Mouse (Mus musculus): ENCODE data around the gene Ace. TPM values are rescaled to one million over a fixed set of nuclear protein-coding genes. Genes with fewer than 3 reads are reported as not detected.
A peak's percentile ranks its signal among the peaks of the same experiment; 100 is the strongest.

Gene Ace
- polyA plus RNA-seq, 1 experiment from 2014 or later, result 1.3 TPM

GRCm38 (mm10) chr11:106036548-106037417 is 69.0 kb downstream of the Ace start, which contains the start of gene Dcaf7:
Gene Dcaf7, plus strand, starts transcription at chr11:106036872.
- H3K9me3 ChIP-seq (ENCODE audit: control insufficient read depth, low read length), result no peaks in the 10 kb centered on the region
- H3K27me3 ChIP-seq (replicated peaks; ENCODE audit: control insufficient read depth, insufficient read depth, low read length), result no peaks in the 10 kb centered on the region
- H3K4me1 ChIP-seq (ENCODE audit: control insufficient read depth, insufficient read depth, low read length), result peaks cover 12% of the 10 kb centered on the region
- H3K9ac ChIP-seq (ENCODE audit: low read depth, low read length), result peak within 1 kb of the TSS; percentile 93
- ATAC-seq (ENCODE audit: low read depth), result peak; percentile 99
- 0 out of 2 replicates have a peak, but pooled peaks cover 2% of the 10 kb centered on the region for H3K36me3 ChIP-seq (ENCODE audit: control insufficient read depth, insufficient read depth, low read length)
- peak within 1 kb of the TSS; percentile 98 for H3K4me3 ChIP-seq (ENCODE audit: low read depth, low read length)
- WGBS, result under 1% methylated on average over 56 of the region's 66 CpGs
- H3K4me2 ChIP-seq (ENCODE audit: low read depth, low read length), result peak within 1 kb of the TSS; percentile 91
- H3K27ac ChIP-seq (replicated peaks; ENCODE audit: low read depth, low read length), result peak within 1 kb of the TSS; percentile 88
- peak; percentile 99 for DNase-seq (ENCODE audit: low spot score)

GRCm38 (mm10) chr11:106037418-106037751 is 69.6 kb downstream of the Ace start:
- WGBS, result 0% methylated on average over 13 of the region's 13 CpGs

More at GRCm38 (mm10) chr11:106037418-106037751, 69.6 kb downstream of the Ace start:
- peaks cover 12% of the 10 kb centered on the region for H3K4me1 ChIP-seq (ENCODE audit: control insufficient read depth, insufficient read depth, low read length)
- H3K9ac ChIP-seq (ENCODE audit: low read depth, low read length), result peak overlapping the region; percentile 93
- no peaks in the 10 kb centered on the region for H3K9me3 ChIP-seq (ENCODE audit: control insufficient read depth, low read length)
- ATAC-seq (ENCODE audit: low read depth), result no peak; the same call in 1 of the 2 replicates
- peak; percentile 72 for DNase-seq (ENCODE audit: low spot score)
- H3K27me3 ChIP-seq (replicated peaks; ENCODE audit: control insufficient read depth, insufficient read depth, low read length), result no peaks in the 10 kb centered on the region
- peak overlapping the region; percentile 91 for H3K4me2 ChIP-seq (ENCODE audit: low read depth, low read length)
- H3K4me3 ChIP-seq (ENCODE audit: low read depth, low read length), result peak overlapping the region; percentile 98
- peak overlapping the region; percentile 88 for H3K27ac ChIP-seq (replicated peaks; ENCODE audit: low read depth, low read length)
- 0 out of 2 replicates have a peak, but pooled peaks cover 2% of the 10 kb centered on the region for H3K36me3 ChIP-seq (ENCODE audit: control insufficient read depth, insufficient read depth, low read length)

Other genes with a start within 250 kb of the Ace start
- 19.5 and 21.6 TPM in 2 replicates for gene Cyb561, start 14.6 kb upstream of the Ace start, polyA plus RNA-seq (2014; fragmentation: Nextera tagmentation; extraction: Ambion mirVana)
- not detected in 2 replicates for gene Ace3, start 26.7 kb downstream of the Ace start, polyA plus RNA-seq (2014; fragmentation: Nextera tagmentation; extraction: Ambion mirVana)
- gene Kcnh6, start 40.2 kb downstream of the Ace start, polyA plus RNA-seq (2014; fragmentation: Nextera tagmentation; extraction: Ambion mirVana), result 2.5 and 2.6 TPM in 2 replicates
- 56.0 and 62.8 TPM in 2 replicates for gene Dcaf7, start 68.9 kb downstream of the Ace start, polyA plus RNA-seq (2014; fragmentation: Nextera tagmentation; extraction: Ambion mirVana)
- gene Taco1, start 98.1 kb downstream of the Ace start, polyA plus RNA-seq (2014; fragmentation: Nextera tagmentation; extraction: Ambion mirVana), result 7.8 and 8.2 TPM in 2 replicates
- 30.4 and 31.9 TPM in 2 replicates for gene Map3k3, start 116.7 kb downstream of the Ace start, polyA plus RNA-seq (2014; fragmentation: Nextera tagmentation; extraction: Ambion mirVana)
- gene Gm10840, start 192.9 kb downstream of the Ace start, polyA plus RNA-seq (2014; fragmentation: Nextera tagmentation; extraction: Ambion mirVana), result not detected in 2 replicates
- 169 and 216 TPM in 2 replicates for gene Limd2, start 192.9 kb downstream of the Ace start, polyA plus RNA-seq (2014; fragmentation: Nextera tagmentation; extraction: Ambion mirVana)
- 24.0 and 26.2 TPM in 2 replicates for gene Strada, start 234.2 kb downstream of the Ace start, polyA plus RNA-seq (2014; fragmentation: Nextera tagmentation; extraction: Ambion mirVana)
- gene Ccdc47, start 248.4 kb downstream of the Ace start, polyA plus RNA-seq (2014; fragmentation: Nextera tagmentation; extraction: Ambion mirVana), result 76.0 and 77.4 TPM in 2 replicates
- gene Ddx42, start 249.0 kb downstream of the Ace start, polyA plus RNA-seq (2014; fragmentation: Nextera tagmentation; extraction: Ambion mirVana), result 62.7 and 69.1 TPM in 2 replicates

Data from embryonic facial prominence, embryonic 14.5 days (tissue).